Mouse (Mus musculus) E14TG2a.4 (cell line): ENCODE data around the gene Cog3.

Experiments used
- H3K27me3 ChIP-seq: 2 replicates; pipeline ENCODE4 v1.6.1; 2014; ENCODE audit warnings: low read length, control low read depth; ENCODE audit not compliant: insufficient read depth
- H3K36me3 ChIP-seq: 2 replicates; pipeline ENCODE4 v1.6.1; 2014; ENCODE audit warnings: low read length, control low read depth; ENCODE audit not compliant: insufficient read depth
- H3K4me1 ChIP-seq: replicated peaks from 2 replicates; pipeline ENCODE4 v1.6.1; 2014; ENCODE audit warnings: low read depth, low read length, control low read depth
- H3K4me3 ChIP-seq: replicated peaks from 2 replicates; pipeline ENCODE4 v1.5.1; 2014; ENCODE audit warnings: mild to moderate bottlenecking, low read length
- H3K9me3 ChIP-seq: 2 replicates; pipeline ENCODE4 v1.6.1; 2014; ENCODE audit warnings: low read length, control low read depth
- CTCF ChIP-seq: conservative IDR thresholded peaks from 2 replicates; pipeline ENCODE4 v1.5.1; 2014; ENCODE audit warnings: low read length
- NANOG ChIP-seq: IDR thresholded peaks from 2 replicates; pipeline ENCODE4 v1.6.1; 2014; ENCODE audit warnings: borderline replicate concordance, low read length, mixed read lengths
- POU5F1 ChIP-seq: IDR thresholded peaks from 2 replicates; pipeline ENCODE4 v1.6.1; 2014; ENCODE audit warnings: low read length, borderline replicate concordance

Gene Cog3

GRCm38 (mm10) chr14:75769334-75769733 lies 15.0 kb upstream of the Cog3 start:
- H3K4me3 ChIP-seq: no peak overlapping the region
- TF ChIP-seq CTCF (no peak), POU5F1 (no peak), NANOG (no peak)
- H3K4me1 ChIP-seq: peaks cover 16% of the 10 kb centered on the region
- H3K9me3 ChIP-seq: no peaks in the 10 kb centered on the region
- H3K36me3 ChIP-seq: peaks cover 64% of the 10 kb centered on the region
- no peaks in the 10 kb centered on the region for H3K27me3 ChIP-seq

- peaks cover 16% of the 10 kb centered on the region for H3K4me1 ChIP-seq
- H3K36me3 ChIP-seq: peaks cover 59% of the 10 kb centered on the region
- no peak overlapping the region for H3K4me3 ChIP-seq
- no peak for TF ChIP-seq POU5F1
- no peak for TF ChIP-seq CTCF
- no peak for TF ChIP-seq NANOG
- H3K9me3 ChIP-seq: no peaks in the 10 kb centered on the region
- no peaks in the 10 kb centered on the region for H3K27me3 ChIP-seq
Measured at GRCm38 (mm10) chr14:75768275-75768608, 13.9 kb upstream of the Cog3 start.

GRCm38 (mm10) chr14:75767492-75768274 lies 13.4 kb upstream of the Cog3 start:
- no peaks in the 10 kb centered on the region for H3K9me3 ChIP-seq
- H3K27me3 ChIP-seq: no peaks in the 10 kb centered on the region
- no peak overlapping the region for H3K4me3 ChIP-seq
- TF ChIP-seq NANOG (no peak), POU5F1 (no peak), CTCF (peak; percentile 93)
- H3K36me3 ChIP-seq: peaks cover 57% of the 10 kb centered on the region
- peaks cover 16% of the 10 kb centered on the region for H3K4me1 ChIP-seq

GRCm38 (mm10) chr14:75761028-75761805 lies 6.9 kb upstream of the Cog3 start:
- Histone ChIP-seq H3K4me3 (no peak overlapping the region), H3K9me3 (no peaks in the 10 kb centered on the region)
- no peak for TF ChIP-seq POU5F1
- TF ChIP-seq CTCF: peak; percentile 88

GRCm38 (mm10) chr14:75758401-75758800 lies 4.1 kb upstream of the Cog3 start:
- TF ChIP-seq NANOG: no peak
- no peak for TF ChIP-seq POU5F1
- no peak for TF ChIP-seq CTCF
- no peak overlapping the region for H3K4me3 ChIP-seq
- peaks cover 4% of the 10 kb centered on the region for H3K4me1 ChIP-seq
- H3K36me3 ChIP-seq: peaks cover 12% of the 10 kb centered on the region
- no peaks in the 10 kb centered on the region for H3K9me3 ChIP-seq
- H3K27me3 ChIP-seq: no peaks in the 10 kb centered on the region

More at GRCm38 (mm10) chr14:75761028-75761805, 6.9 kb upstream of the Cog3 start:
- H3K36me3 ChIP-seq: peaks cover 28% of the 10 kb centered on the region
- H3K4me1 ChIP-seq: no peaks in the 10 kb centered on the region
- H3K27me3 ChIP-seq: no peaks in the 10 kb centered on the region

- Histone ChIP-seq H3K4me3 (no peak overlapping the region), H3K36me3 (peaks cover 12% of the 10 kb centered on the region), H3K9me3 (no peaks in the 10 kb centered on the region), H3K4me1 (peaks cover 10% of the 10 kb centered on the region), H3K27me3 (no peaks in the 10 kb centered on the region)
- TF ChIP-seq POU5F1: no peak
Measured at GRCm38 (mm10) chr14:75757821-75758220, 3.5 kb upstream of the Cog3 start.

- TF ChIP-seq CTCF (no peak), NANOG (no peak), POU5F1 (no peak)
- Histone ChIP-seq H3K27me3 (no peaks in the 10 kb centered on the region), H3K4me1 (peaks cover 14% of the 10 kb centered on the region), H3K4me3 (no peak overlapping the region), H3K36me3 (peaks cover 3% of the 10 kb centered on the region), H3K9me3 (no peaks in the 10 kb centered on the region)
Measured at GRCm38 (mm10) chr14:75756971-75757370, 2.7 kb upstream of the Cog3 start.

- Histone ChIP-seq H3K36me3 (peaks cover 7% of the 10 kb centered on the region), H3K4me3 (peak overlapping the region; percentile 98), H3K27me3 (no peaks in the 10 kb centered on the region), H3K4me1 (peaks cover 27% of the 10 kb centered on the region), H3K9me3 (no peaks in the 10 kb centered on the region)
- no peak for TF ChIP-seq POU5F1
Measured at GRCm38 (mm10) chr14:75753206-75753605, 1.1 kb downstream of the Cog3 start.

GRCm38 (mm10) chr14:75751040-75751439 lies 3.3 kb downstream of the Cog3 start:
- Histone ChIP-seq H3K4me3 (no peak overlapping the region), H3K4me1 (peaks cover 27% of the 10 kb centered on the region), H3K36me3 (peaks cover 19% of the 10 kb centered on the region), H3K27me3 (no peaks in the 10 kb centered on the region), H3K9me3 (no peaks in the 10 kb centered on the region)
- TF ChIP-seq NANOG (no peak), CTCF (no peak), POU5F1 (no peak)
